Mouse (Mus musculus) C2C12 (cell line): ENCODE measurements around the gene Hsd17b6.

Experiments
- CTCF ChIP-seq: IDR thresholded peaks from one replicate; pipeline ENCODE4 v1.5.1; 2011; ENCODE audit not compliant: control insufficient read depth, insufficient read depth, insufficient read length
- MAX ChIP-seq: IDR thresholded peaks from one replicate; pipeline ENCODE4 v1.6.1; 2011; ENCODE audit warnings: mild to moderate bottlenecking, control low read depth
- MYOG ChIP-seq: IDR thresholded peaks from one replicate; pipeline ENCODE4 v1.6.1; 2011; ENCODE audit not compliant: control insufficient read depth, insufficient read length; ENCODE audit errors: extremely low read depth

DNA sequence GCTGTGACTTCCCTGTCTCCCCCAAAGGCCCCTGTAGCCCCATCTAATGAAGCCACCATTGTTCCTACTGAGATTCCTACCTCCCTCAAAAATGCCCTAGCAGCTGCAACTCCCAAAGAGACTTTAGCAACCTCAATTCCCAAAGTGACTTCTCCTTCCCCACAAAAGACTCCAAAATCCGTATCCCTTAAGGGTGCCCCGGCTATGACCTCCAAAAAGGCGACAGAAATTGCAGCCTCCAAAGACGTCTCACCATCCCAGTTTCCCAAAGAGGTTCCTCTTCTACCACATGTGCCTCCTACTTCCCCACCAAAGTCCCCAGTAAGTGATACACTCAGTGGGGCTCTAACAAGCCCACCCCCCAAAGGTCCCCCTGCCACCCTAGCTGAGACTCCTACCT, 34.2 kb upstream of the Hsd17b6 start:
- TF ChIP-seq CTCF, result no peak
- TF ChIP-seq MAX, result no peak
- no peak for TF ChIP-seq MYOG
